Mouse (Mus musculus) heart, embryonic 15.5 days (tissue): ENCODE data around the gene Spats2l. TPM values are rescaled to one million over a fixed set of nuclear protein-coding genes. Genes with fewer than 3 reads are reported as not detected.
A peak's percentile ranks its signal among the peaks of the same experiment; 100 is the strongest.

Experiments used
- ATAC-seq: fragments of 200-750 bp; cut with Nextera tagmentation; replicated peaks from 2 replicates; pipeline ENCODE4 v1.8.0; 2017; ENCODE audit warnings: low read depth, moderate TSS enrichment; ENCODE audit not compliant: insufficient number of reproducible peaks, insufficient read depth, low FRiP score
- H3K27ac ChIP-seq: fragments of 300-500 bp; sonication (generic); 2 replicates; pipeline ENCODE4 v1.5.1; 2015; ENCODE audit warnings: mild to moderate bottlenecking, inconsistent platforms
- H3K27me3 ChIP-seq: fragments of 300-500 bp; sonication (generic); 2 replicates; pipeline ENCODE4 v1.6.1; 2015; ENCODE audit warnings: inconsistent platforms
- H3K36me3 ChIP-seq: fragments of 300-500 bp; sonication (generic); 2 replicates; pipeline ENCODE4 v1.6.1; 2015; ENCODE audit warnings: mild to moderate bottlenecking, inconsistent platforms
- H3K4me1 ChIP-seq: fragments of 300-500 bp; sonication (generic); replicated peaks from 2 replicates; pipeline ENCODE4 v1.6.1; 2015; ENCODE audit warnings: inconsistent platforms
- H3K4me2 ChIP-seq: fragments of 300-500 bp; sonication (generic); 2 replicates; pipeline ENCODE4 v1.6.1; 2015; ENCODE audit warnings: inconsistent platforms, mild to moderate bottlenecking, moderate library complexity
- H3K4me3 ChIP-seq: fragments of 300-500 bp; sonication (generic); 2 replicates; pipeline ENCODE4 v1.5.1; 2015; ENCODE audit warnings: mild to moderate bottlenecking, inconsistent platforms
- H3K9ac ChIP-seq: fragments of 300-500 bp; sonication (generic); 2 replicates; pipeline ENCODE4 v1.6.1; 2015; ENCODE audit warnings: mild to moderate bottlenecking, inconsistent platforms
- H3K9me3 ChIP-seq: fragments of 300-500 bp; sonication (generic); replicated peaks from 2 replicates; pipeline ENCODE4 v1.6.1; 2016; ENCODE audit warnings: inconsistent platforms
- WGBS: fragments of 180-500 bp; shearing (Covaris S2); methylation state at CpG from one replicate; pipeline ENCODE4 v1.1.7; 2015; ENCODE audit warnings: mixed read lengths; 5-methylcytosine and 5-hydroxymethylcytosine counted together
- polyA plus RNA-seq: library from polyadenylated mRNA; unstranded; fragments of >200 nt; fragmentation: Nextera tagmentation; extraction: Ambion mirVana; gene quantifications from 2 replicates; pipeline ENCODE4 v1.2.1, GENCODE M21; 2015

Gene Spats2l
- polyA plus RNA-seq, 1 experiment from 2014 or later, result 66.6 TPM

GRCm38 (mm10) chr1:57784300-57784699 is 10.3 kb downstream of the Spats2l start:
- H3K4me2 ChIP-seq, result no peak overlapping the region
- peaks cover 30% of the 10 kb centered on the region for H3K4me1 ChIP-seq
- no peaks in the 10 kb centered on the region for H3K9me3 ChIP-seq
- no peak overlapping the region for H3K4me3 ChIP-seq
- H3K9ac ChIP-seq, result no peak overlapping the region
- no peak overlapping the region for H3K27ac ChIP-seq
- no peak for ATAC-seq
- WGBS, result 48% methylated on average over 4 of the region's 4 CpGs
- H3K27me3 ChIP-seq, result no peaks in the 10 kb centered on the region
- H3K36me3 ChIP-seq, result no peaks in the 10 kb centered on the region

GRCm38 (mm10) chr1:57789831-57790230 is 15.9 kb downstream of the Spats2l start:
- Histone ChIP-seq H3K27ac (no peak overlapping the region), H3K36me3 (no peaks in the 10 kb centered on the region), H3K4me2 (no peak overlapping the region), H3K4me3 (no peak overlapping the region), H3K9me3 (no peaks in the 10 kb centered on the region), H3K4me1 (peaks cover 5% of the 10 kb centered on the region; the same call in 1 of the 2 replicates), H3K9ac (no peak overlapping the region), H3K27me3 (no peaks in the 10 kb centered on the region)
- 69% methylated on average over 5 of the region's 5 CpGs for WGBS
- ATAC-seq, result no peak

GRCm38 (mm10) chr1:57792212-57792611 is 18.2 kb downstream of the Spats2l start:
- H3K9me3 ChIP-seq, result no peaks in the 10 kb centered on the region
- no peak for ATAC-seq
- H3K27me3 ChIP-seq, result no peaks in the 10 kb centered on the region
- H3K27ac ChIP-seq, result 0 out of 2 replicates have a peak overlapping the region, but pooled peaks have one; percentile 15
- H3K4me3 ChIP-seq, result no peak overlapping the region
- no peak overlapping the region for H3K9ac ChIP-seq
- no peak overlapping the region for H3K4me2 ChIP-seq
- WGBS, result 67% methylated on average over 4 of the region's 4 CpGs
- no peaks in the 10 kb centered on the region for H3K36me3 ChIP-seq
- 0 out of 2 replicates have a peak, but pooled peaks cover 4% of the 10 kb centered on the region for H3K4me1 ChIP-seq

GRCm38 (mm10) chr1:57795838-57796237 is 21.9 kb downstream of the Spats2l start:
- Histone ChIP-seq H3K4me2 (no peak overlapping the region), H3K36me3 (peaks cover 4% of the 10 kb centered on the region; the same call in 1 of the 2 replicates), H3K27me3 (no peaks in the 10 kb centered on the region), H3K4me1 (0 out of 2 replicates have a peak, but pooled peaks cover 3% of the 10 kb centered on the region), H3K9me3 (no peaks in the 10 kb centered on the region), H3K9ac (no peak overlapping the region), H3K27ac (no peak overlapping the region), H3K4me3 (no peak overlapping the region)
- 48% methylated on average over 1 of the region's 1 CpGs for WGBS
- ATAC-seq, result no peak

GRCm38 (mm10) chr1:57799398-57799797 is 25.4 kb downstream of the Spats2l start:
- Histone ChIP-seq H3K27ac (no peak overlapping the region), H3K9me3 (no peaks in the 10 kb centered on the region), H3K9ac (no peak overlapping the region), H3K27me3 (no peaks in the 10 kb centered on the region), H3K4me3 (no peak overlapping the region), H3K4me2 (no peak overlapping the region), H3K36me3 (peaks cover 4% of the 10 kb centered on the region; the same call in 1 of the 2 replicates), H3K4me1 (no peaks in the 10 kb centered on the region)
- ATAC-seq, result no peak
- 94% methylated on average over 2 of the region's 2 CpGs for WGBS

GRCm38 (mm10) chr1:57800846-57801245 is 26.9 kb downstream of the Spats2l start:
- H3K4me2 ChIP-seq, result no peak overlapping the region
- H3K9me3 ChIP-seq, result no peaks in the 10 kb centered on the region
- H3K4me1 ChIP-seq, result no peaks in the 10 kb centered on the region
- ATAC-seq, result no peak
- H3K9ac ChIP-seq, result no peak overlapping the region
- H3K36me3 ChIP-seq, result peaks cover 4% of the 10 kb centered on the region; the same call in 1 of the 2 replicates
- no peaks in the 10 kb centered on the region for H3K27me3 ChIP-seq
- H3K4me3 ChIP-seq, result no peak overlapping the region
- 75% methylated on average over 6 of the region's 6 CpGs for WGBS
- no peak overlapping the region for H3K27ac ChIP-seq

- Histone ChIP-seq H3K36me3 (peaks cover 9% of the 10 kb centered on the region; the same call in 1 of the 2 replicates), H3K27me3 (no peaks in the 10 kb centered on the region), H3K4me3 (no peak overlapping the region), H3K9ac (no peak overlapping the region), H3K4me2 (no peak overlapping the region), H3K9me3 (no peaks in the 10 kb centered on the region), H3K4me1 (0 out of 2 replicates have a peak, but pooled peaks cover 9% of the 10 kb centered on the region), H3K27ac (no peak overlapping the region)
- no peak for ATAC-seq
- WGBS, result 93% methylated on average over 3 of the region's 3 CpGs
These were observed 32.2 kb downstream of the Spats2l start for GRCm38 (mm10) chr1:57806126-57806525.

- no peak for ATAC-seq
These were observed 33.9 kb downstream of the Spats2l start for GRCm38 (mm10) chr1:57807882-57808281.

GRCm38 (mm10) chr1:57810221-57810620 is 36.3 kb downstream of the Spats2l start:
- no peak for ATAC-seq
- Histone ChIP-seq H3K4me1 (0 out of 2 replicates have a peak, but pooled peaks cover 9% of the 10 kb centered on the region), H3K9ac (no peak overlapping the region), H3K4me2 (no peak overlapping the region), H3K36me3 (peaks cover 12% of the 10 kb centered on the region; the same call in 1 of the 2 replicates), H3K4me3 (no peak overlapping the region), H3K27ac (no peak overlapping the region), H3K9me3 (no peaks in the 10 kb centered on the region), H3K27me3 (no peaks in the 10 kb centered on the region)
- 39% methylated on average over 4 of the region's 4 CpGs for WGBS

More at GRCm38 (mm10) chr1:57807882-57808281, 33.9 kb downstream of the Spats2l start:
- peaks cover 12% of the 10 kb centered on the region; the same call in 1 of the 2 replicates for H3K36me3 ChIP-seq
- H3K27me3 ChIP-seq, result no peaks in the 10 kb centered on the region
- 0 out of 2 replicates have a peak, but pooled peaks cover 9% of the 10 kb centered on the region for H3K4me1 ChIP-seq
- H3K4me3 ChIP-seq, result no peak overlapping the region
- WGBS, result 46% methylated on average over 7 of the region's 7 CpGs
- H3K9me3 ChIP-seq, result no peaks in the 10 kb centered on the region
- H3K4me2 ChIP-seq, result no peak overlapping the region
- no peak overlapping the region for H3K9ac ChIP-seq
- no peak overlapping the region for H3K27ac ChIP-seq

- Histone ChIP-seq H3K27me3 (no peaks in the 10 kb centered on the region), H3K36me3 (no peaks in the 10 kb centered on the region), H3K9me3 (no peaks in the 10 kb centered on the region), H3K4me2 (no peak overlapping the region), H3K4me3 (no peak overlapping the region), H3K4me1 (peaks cover 18% of the 10 kb centered on the region), H3K27ac (no peak overlapping the region), H3K9ac (no peak overlapping the region)
- no peak for ATAC-seq
- 19% methylated on average over 2 of the region's 2 CpGs for WGBS
These were observed 43.1 kb downstream of the Spats2l start for GRCm38 (mm10) chr1:57817103-57817502.

GRCm38 (mm10) chr1:57820428-57820997 is 46.6 kb downstream of the Spats2l start:
- peaks cover 30% of the 10 kb centered on the region for H3K4me1 ChIP-seq
- H3K4me3 ChIP-seq, result no peak overlapping the region
- H3K9ac ChIP-seq, result no peak overlapping the region
- no peak overlapping the region for H3K4me2 ChIP-seq
- H3K9me3 ChIP-seq, result no peaks in the 10 kb centered on the region
- WGBS, result 63% methylated on average over 6 of the region's 6 CpGs
- H3K27me3 ChIP-seq, result no peaks in the 10 kb centered on the region
- no peaks in the 10 kb centered on the region for H3K36me3 ChIP-seq
- H3K27ac ChIP-seq, result no peak overlapping the region
- ATAC-seq, result no peak
